Mouse (Mus musculus): Measurements from ENCODE around the gene Tmem53. TPM values are rescaled to one million over a fixed set of nuclear protein-coding genes. Genes with fewer than 3 reads are reported as not detected.
"Not testable (repeated sequence)": the region's sequence is repeated elsewhere in the genome, so short reads cannot be mapped to it uniquely, and the experiment has no call there.

Tmem53 gene
- polyA plus RNA-seq, 1 experiment from 2014 or later, result 21.9 TPM

DNA sequence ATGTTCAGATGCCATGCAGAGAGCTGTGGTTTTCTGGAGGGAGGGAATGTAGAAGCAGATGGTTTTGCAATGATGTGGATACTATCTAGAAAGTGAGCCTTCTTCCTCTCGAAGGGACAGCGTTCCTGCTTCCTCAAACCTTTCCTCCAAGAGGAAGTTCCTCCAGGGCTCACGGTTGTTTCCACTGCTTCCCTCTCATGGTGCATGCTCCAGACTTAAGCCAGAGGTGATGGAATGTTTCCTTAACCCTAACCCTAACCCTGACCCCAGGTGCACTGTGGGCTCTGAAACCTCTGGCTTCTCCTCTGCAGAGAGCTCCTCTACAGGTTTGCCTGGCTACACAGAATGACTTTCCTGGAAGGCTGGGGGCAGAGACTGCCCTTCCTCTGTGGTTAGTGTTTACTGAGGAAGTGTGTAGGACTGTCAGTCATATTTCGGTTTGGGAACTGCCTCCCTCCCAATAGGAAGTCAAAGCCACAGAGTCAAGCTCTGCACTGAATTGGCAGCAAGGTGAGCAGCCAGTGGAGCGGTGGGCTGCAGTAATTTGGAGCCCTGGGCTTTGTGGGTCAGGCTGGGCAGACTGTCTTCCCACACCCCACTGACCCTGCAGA lies 2.4 kb downstream of the Tmem53 start:
- no peaks in the 10 kb centered on the region for H3K9me3 ChIP-seq (ENCODE audit: control insufficient read depth, low read length)
- no peak overlapping the region for H3K9ac ChIP-seq (ENCODE audit: low read depth, low read length)
- ATAC-seq (ENCODE audit: low read depth), result no peak
- 53% methylated on average over 5 of the region's 5 CpGs for WGBS
- H3K27ac ChIP-seq (replicated peaks; ENCODE audit: low read depth, low read length), result no peak overlapping the region
- H3K4me3 ChIP-seq (ENCODE audit: low read depth, low read length), result no peak overlapping the region
- H3K27me3 ChIP-seq (replicated peaks; ENCODE audit: control insufficient read depth, insufficient read depth, low read length), result no peaks in the 10 kb centered on the region
- H3K4me1 ChIP-seq (ENCODE audit: control insufficient read depth, insufficient read depth, low read length), result peaks cover 9% of the 10 kb centered on the region
- DNase-seq (ENCODE audit: low spot score), result no peak
- 0 out of 2 replicates have a peak overlapping the region, but pooled peaks have one; percentile 15 for H3K4me2 ChIP-seq (ENCODE audit: low read depth, low read length)
- H3K36me3 ChIP-seq (ENCODE audit: control insufficient read depth, insufficient read depth, low read length), result no peaks in the 10 kb centered on the region

DNA sequence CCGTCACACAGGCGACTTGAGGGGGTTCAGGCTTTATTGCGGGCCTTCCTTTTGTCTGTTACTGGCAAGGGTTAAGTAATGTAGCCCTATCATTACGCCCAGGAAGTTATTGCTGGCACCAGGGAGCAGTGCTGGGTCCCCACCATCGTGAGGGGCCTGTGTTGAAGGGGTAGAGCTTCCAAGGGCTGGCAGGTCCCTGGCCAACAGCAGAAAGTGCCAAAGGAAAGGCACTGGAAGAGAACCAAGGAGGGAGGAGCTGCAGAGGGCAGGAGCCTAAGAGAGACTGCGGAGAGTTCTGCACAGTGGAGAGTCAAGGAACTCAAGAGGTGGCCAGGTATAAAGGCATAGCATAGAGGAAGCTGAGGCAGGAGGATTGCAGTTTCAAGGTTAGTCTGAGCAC lies 2.9 kb downstream of the Tmem53 start:
- Histone ChIP-seq H3K9ac (ENCODE audit: low read depth, low read length) (no peak overlapping the region), H3K36me3 (ENCODE audit: control insufficient read depth, insufficient read depth, low read length) (no peaks in the 10 kb centered on the region), H3K27me3 (replicated peaks; ENCODE audit: control insufficient read depth, insufficient read depth, low read length) (no peaks in the 10 kb centered on the region), H3K4me3 (ENCODE audit: low read depth, low read length) (no peak overlapping the region), H3K4me2 (ENCODE audit: low read depth, low read length) (no peak overlapping the region), H3K27ac (replicated peaks; ENCODE audit: low read depth, low read length) (no peak overlapping the region), H3K4me1 (ENCODE audit: control insufficient read depth, insufficient read depth, low read length) (peaks cover 9% of the 10 kb centered on the region), H3K9me3 (ENCODE audit: control insufficient read depth, low read length) (no peaks in the 10 kb centered on the region)
- ATAC-seq (ENCODE audit: low read depth) (no peak), DNase-seq (ENCODE audit: low spot score) (no peak)
- 55% methylated on average over 6 of the region's 6 CpGs for WGBS

DNA sequence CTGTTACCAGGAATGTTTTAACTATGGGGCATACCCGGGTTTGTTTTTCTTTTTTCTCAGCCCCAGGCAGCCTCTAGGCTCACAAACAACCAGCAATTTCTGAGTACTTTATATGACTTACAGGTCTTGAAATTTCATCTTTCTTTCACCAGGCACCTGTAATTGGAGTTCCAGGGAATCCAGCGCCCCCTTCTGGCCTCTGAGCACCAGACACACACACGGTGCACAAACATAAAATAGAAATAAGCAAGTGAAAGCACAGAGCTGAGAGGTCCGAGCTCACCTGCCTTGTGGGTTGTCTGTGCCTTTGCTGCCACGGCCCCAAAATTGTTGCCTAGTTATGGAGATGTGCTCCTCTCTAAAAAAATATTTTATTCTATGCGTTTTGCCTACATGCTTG lies 8.2 kb downstream of the Tmem53 start:
- H3K36me3 ChIP-seq (ENCODE audit: control insufficient read depth, insufficient read depth, low read length); H3K9me3 ChIP-seq (ENCODE audit: control insufficient read depth, low read length); H3K9ac ChIP-seq (ENCODE audit: low read depth, low read length); H3K27ac ChIP-seq (replicated peaks; ENCODE audit: low read depth, low read length); H3K4me2 ChIP-seq (ENCODE audit: low read depth, low read length); ATAC-seq (ENCODE audit: low read depth); H3K4me1 ChIP-seq (ENCODE audit: control insufficient read depth, insufficient read depth, low read length); DNase-seq (ENCODE audit: low spot score); H3K27me3 ChIP-seq (replicated peaks; ENCODE audit: control insufficient read depth, insufficient read depth, low read length); H3K4me3 ChIP-seq (ENCODE audit: low read depth, low read length): not testable (repeated sequence)
- WGBS, result 72% methylated on average over 6 of the region's 6 CpGs

DNA sequence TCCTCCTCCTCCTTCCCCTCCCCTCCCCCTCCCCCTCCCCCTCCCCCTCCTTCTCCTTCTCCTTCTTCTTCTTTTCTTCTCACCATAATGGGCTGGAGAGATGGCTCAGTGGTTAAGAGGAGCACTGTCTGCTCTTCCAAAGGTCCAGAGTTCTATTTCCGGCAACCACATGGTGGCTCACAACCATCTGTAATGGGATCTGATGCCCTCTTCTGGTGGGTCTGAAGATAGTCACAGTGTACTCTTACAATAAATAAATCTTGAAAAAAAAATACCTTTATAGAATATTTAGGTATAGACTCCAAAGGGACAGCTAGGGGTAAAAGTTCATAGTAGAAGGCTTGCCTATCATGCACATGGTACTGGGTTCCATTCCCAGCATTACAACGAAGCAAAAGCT lies 9.5 kb downstream of the Tmem53 start:
- Histone ChIP-seq H3K9me3 (ENCODE audit: control insufficient read depth, low read length) (no peaks in the 10 kb centered on the region), H3K4me1 (ENCODE audit: control insufficient read depth, insufficient read depth, low read length) (no peaks in the 10 kb centered on the region), H3K36me3 (ENCODE audit: control insufficient read depth, insufficient read depth, low read length) (no peaks in the 10 kb centered on the region), H3K4me3 (ENCODE audit: low read depth, low read length) (no peak overlapping the region), H3K4me2 (ENCODE audit: low read depth, low read length) (no peak overlapping the region), H3K27me3 (replicated peaks; ENCODE audit: control insufficient read depth, insufficient read depth, low read length) (no peaks in the 10 kb centered on the region), H3K9ac (ENCODE audit: low read depth, low read length) (no peak overlapping the region), H3K27ac (replicated peaks; ENCODE audit: low read depth, low read length) (no peak overlapping the region)
- no peak for ATAC-seq (ENCODE audit: low read depth)
- WGBS, result 78% methylated on average over 2 of the region's 2 CpGs
- no peak for DNase-seq (ENCODE audit: low spot score)

DNA sequence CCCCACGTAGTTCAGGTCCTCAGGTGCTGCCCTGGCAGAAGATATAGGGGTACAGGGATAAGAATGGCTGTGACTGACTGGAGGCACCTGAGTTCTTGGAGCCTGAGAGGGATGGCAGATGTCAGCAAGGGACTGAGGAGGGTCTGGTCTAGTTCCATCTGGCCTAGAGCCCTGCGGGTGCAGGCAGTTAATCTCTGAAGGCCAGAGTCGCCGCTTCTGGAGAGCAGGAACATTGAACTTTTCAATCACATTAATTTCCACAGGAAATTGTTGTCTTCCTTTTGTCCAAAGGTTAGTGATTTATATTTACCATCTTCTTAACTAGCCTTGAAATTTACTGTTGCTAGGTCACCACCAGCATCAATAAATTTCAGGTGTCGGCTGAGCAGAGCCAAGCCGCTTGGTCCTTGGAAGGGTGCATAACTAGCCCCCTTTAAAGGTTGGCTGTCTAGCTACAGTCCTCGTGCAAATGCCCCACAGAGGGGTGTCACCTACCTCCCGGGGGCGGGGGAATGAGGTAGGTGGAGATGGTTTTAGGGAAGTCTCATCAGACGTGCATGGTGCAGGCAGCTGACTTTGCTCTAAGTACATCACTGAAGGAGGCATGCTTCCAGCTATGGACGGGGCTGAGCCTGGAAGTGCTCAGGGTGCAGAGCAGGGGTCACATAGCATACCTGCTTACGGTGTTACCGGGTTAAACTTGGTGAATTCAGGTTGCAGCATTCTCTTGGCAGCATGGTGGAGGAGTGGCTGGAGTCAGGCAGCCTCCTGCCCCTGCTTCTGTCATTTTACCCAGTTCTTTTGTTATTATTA lies 10.6 kb downstream of the Tmem53 start:
- Histone ChIP-seq H3K9ac (ENCODE audit: low read depth, low read length) (no peak overlapping the region), H3K4me1 (ENCODE audit: control insufficient read depth, insufficient read depth, low read length) (no peaks in the 10 kb centered on the region), H3K4me2 (ENCODE audit: low read depth, low read length) (no peak overlapping the region), H3K4me3 (ENCODE audit: low read depth, low read length) (no peak overlapping the region), H3K27me3 (replicated peaks; ENCODE audit: control insufficient read depth, insufficient read depth, low read length) (no peaks in the 10 kb centered on the region), H3K9me3 (ENCODE audit: control insufficient read depth, low read length) (no peaks in the 10 kb centered on the region), H3K27ac (replicated peaks; ENCODE audit: low read depth, low read length) (no peak overlapping the region), H3K36me3 (ENCODE audit: control insufficient read depth, insufficient read depth, low read length) (no peaks in the 10 kb centered on the region)
- WGBS, result 75% methylated on average over 13 of the region's 13 CpGs
- ATAC-seq (ENCODE audit: low read depth) (no peak), DNase-seq (ENCODE audit: low spot score) (no peak)

DNA sequence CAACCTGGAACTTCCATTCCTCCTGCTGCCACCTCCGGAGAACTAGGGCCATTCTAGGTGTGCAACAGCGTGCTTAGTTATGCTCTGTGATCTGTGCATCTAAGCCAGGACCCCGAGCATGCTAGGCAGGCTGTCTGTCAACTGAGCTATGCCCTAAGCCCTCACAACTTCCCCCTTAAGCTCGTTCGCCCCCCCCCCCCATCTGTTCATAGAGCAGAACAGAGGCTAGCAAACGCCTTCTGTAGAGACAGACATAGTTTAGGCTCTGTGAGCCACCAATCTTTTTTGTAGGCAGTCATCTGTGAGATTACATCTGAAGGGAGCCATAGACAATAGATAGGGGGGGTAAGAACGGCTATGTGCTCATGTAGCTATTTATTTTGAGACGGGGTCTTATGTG lies 11.2 kb downstream of the Tmem53 start:
- Histone ChIP-seq H3K9ac (ENCODE audit: low read depth, low read length) (no peak overlapping the region), H3K4me2 (ENCODE audit: low read depth, low read length) (no peak overlapping the region), H3K4me1 (ENCODE audit: control insufficient read depth, insufficient read depth, low read length) (no peaks in the 10 kb centered on the region), H3K9me3 (ENCODE audit: control insufficient read depth, low read length) (no peaks in the 10 kb centered on the region), H3K27me3 (replicated peaks; ENCODE audit: control insufficient read depth, insufficient read depth, low read length) (no peaks in the 10 kb centered on the region), H3K4me3 (ENCODE audit: low read depth, low read length) (no peak overlapping the region), H3K27ac (replicated peaks; ENCODE audit: low read depth, low read length) (no peak overlapping the region), H3K36me3 (ENCODE audit: control insufficient read depth, insufficient read depth, low read length) (no peaks in the 10 kb centered on the region)
- no peak for ATAC-seq (ENCODE audit: low read depth)
- DNase-seq (ENCODE audit: low spot score), result no peak
- 68% methylated on average over 8 of the region's 8 CpGs for WGBS

DNA sequence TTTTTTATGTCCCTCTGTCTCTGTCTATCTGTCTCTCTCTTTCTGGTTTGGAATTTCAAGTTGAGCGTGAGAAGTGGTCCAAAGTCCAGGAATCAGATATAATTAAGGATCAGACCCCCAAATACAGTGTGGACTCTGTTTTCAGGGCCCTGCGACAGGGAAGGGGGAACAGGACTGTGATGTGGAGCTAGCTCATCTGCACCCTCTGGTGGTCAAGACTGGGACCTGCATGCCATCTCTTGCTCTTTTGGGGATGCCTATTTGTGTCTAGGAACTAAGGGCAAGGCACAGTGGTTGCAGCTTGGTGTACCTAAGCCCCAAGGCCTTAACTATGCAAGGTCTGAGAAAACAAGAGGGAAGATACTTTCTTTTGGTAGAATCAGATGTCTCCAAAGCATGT lies 15.5 kb downstream of the Tmem53 start:
- no peak overlapping the region for H3K4me2 ChIP-seq (ENCODE audit: low read depth, low read length)
- no peaks in the 10 kb centered on the region for H3K4me1 ChIP-seq (ENCODE audit: control insufficient read depth, insufficient read depth, low read length)
- DNase-seq (ENCODE audit: low spot score) (peak; percentile 76), ATAC-seq (ENCODE audit: low read depth) (peak; percentile 45; the same call in 1 of the 2 replicates)
- no peak overlapping the region for H3K4me3 ChIP-seq (ENCODE audit: low read depth, low read length)
- 0% methylated on average over 2 of the region's 2 CpGs for WGBS
- H3K36me3 ChIP-seq (ENCODE audit: control insufficient read depth, insufficient read depth, low read length), result peaks cover 10% of the 10 kb centered on the region
- H3K9ac ChIP-seq (ENCODE audit: low read depth, low read length), result no peak overlapping the region
- no peaks in the 10 kb centered on the region for H3K9me3 ChIP-seq (ENCODE audit: control insufficient read depth, low read length)
- H3K27me3 ChIP-seq (replicated peaks; ENCODE audit: control insufficient read depth, insufficient read depth, low read length), result no peaks in the 10 kb centered on the region
- no peak overlapping the region for H3K27ac ChIP-seq (replicated peaks; ENCODE audit: low read depth, low read length)

DNA sequence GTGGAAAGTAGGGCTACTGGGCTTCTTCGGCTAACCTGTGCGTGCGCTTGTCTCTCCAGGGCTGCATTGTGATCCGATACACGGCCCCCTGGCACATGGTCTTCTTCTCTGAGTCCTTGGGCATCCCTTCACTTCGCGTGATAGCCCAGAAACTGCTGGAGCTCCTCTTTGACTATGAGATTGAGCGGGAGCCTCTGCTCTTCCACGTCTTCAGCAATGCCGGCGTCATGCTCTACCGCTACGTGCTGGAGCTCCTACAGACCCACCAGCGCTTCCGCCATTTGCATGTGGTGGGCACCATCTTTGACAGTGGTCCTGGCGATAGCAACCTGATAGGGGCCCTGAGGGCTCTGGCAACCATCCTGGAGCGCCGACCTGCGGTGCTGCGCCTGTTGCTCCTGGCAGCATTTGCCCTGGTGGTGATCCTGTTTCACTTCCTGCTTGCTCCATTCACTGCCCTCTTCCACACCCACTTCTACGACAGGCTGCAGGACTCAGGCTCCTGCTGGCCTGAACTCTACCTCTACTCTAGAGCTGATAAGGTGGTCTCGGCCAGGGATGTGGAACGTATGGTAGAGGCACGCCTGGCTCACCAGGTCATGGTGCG lies 16.2 kb downstream of the Tmem53 start:
- ATAC-seq (ENCODE audit: low read depth) (no peak), DNase-seq (ENCODE audit: low spot score) (no peak)
- 88% methylated on average over 21 of the region's 25 CpGs for WGBS
- no peak overlapping the region for H3K9ac ChIP-seq (ENCODE audit: low read depth, low read length)
- H3K27ac ChIP-seq (replicated peaks; ENCODE audit: low read depth, low read length), result no peak overlapping the region
- H3K9me3 ChIP-seq (ENCODE audit: control insufficient read depth, low read length), result no peaks in the 10 kb centered on the region
- H3K4me3 ChIP-seq (ENCODE audit: low read depth, low read length), result no peak overlapping the region
- peaks cover 17% of the 10 kb centered on the region for H3K36me3 ChIP-seq (ENCODE audit: control insufficient read depth, insufficient read depth, low read length)
- no peaks in the 10 kb centered on the region for H3K27me3 ChIP-seq (replicated peaks; ENCODE audit: control insufficient read depth, insufficient read depth, low read length)
- H3K4me1 ChIP-seq (ENCODE audit: control insufficient read depth, insufficient read depth, low read length), result no peaks in the 10 kb centered on the region
- no peak overlapping the region for H3K4me2 ChIP-seq (ENCODE audit: low read depth, low read length)
